Mouse (Mus musculus) embryonic fibroblast, embryonic 13.5 days (primary cell): Measurements from ENCODE around the gene Cyp2j12.
"Not testable (repeated sequence)": the region's sequence is repeated elsewhere in the genome, so short reads cannot be mapped to it uniquely, and the experiment has no call there.

Experiments used
- CTCF ChIP-seq: IDR thresholded peaks from 2 replicates; pipeline ENCODE4 v1.5.1; 2011; ENCODE audit warnings: mild to moderate bottlenecking, control low read depth, low read length, moderate library complexity, borderline replicate concordance; ENCODE audit not compliant: insufficient read depth
- POLR2A ChIP-seq: IDR thresholded peaks from 2 replicates; pipeline ENCODE4 v1.6.1; 2011; ENCODE audit warnings: low read depth, mild to moderate bottlenecking, control low read depth, low read length, moderate library complexity

DNA sequence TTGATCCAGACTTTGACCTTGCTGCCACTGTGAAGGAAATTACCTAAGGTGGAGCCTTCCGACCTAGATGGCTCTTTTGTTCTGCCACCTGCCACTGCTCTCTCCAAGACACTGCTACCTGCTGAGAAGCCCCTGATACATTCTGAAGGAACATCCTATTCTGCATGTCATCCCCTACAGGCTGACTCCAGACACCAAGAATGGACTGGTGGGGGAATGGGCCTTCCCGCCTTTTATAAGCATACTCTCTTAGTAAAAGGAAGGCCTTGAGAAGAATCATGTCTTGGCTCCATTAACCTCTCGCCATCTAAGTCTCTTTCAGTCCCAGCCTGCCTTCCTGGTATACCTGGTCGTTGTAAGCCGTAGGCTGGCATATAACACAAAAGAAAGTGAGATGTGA is 48.4 kb upstream of the Cyp2j12 start:
- TF ChIP-seq CTCF, POLR2A: not testable (repeated sequence)
